Mouse (Mus musculus) liver, embryonic 14.5 days (tissue): ENCODE results near the gene Wnt2. TPM values are rescaled to one million over a fixed set of nuclear protein-coding genes. Genes with fewer than 3 reads are reported as not detected.

Experiments used
- ATAC-seq: fragments of 200-750 bp; cut with Nextera tagmentation; 2 replicates; pipeline ENCODE4 v1.8.0; 2017; ENCODE audit warnings: moderate number of reproducible peaks, mild to moderate bottlenecking, moderate library complexity; ENCODE audit not compliant: insufficient read depth
- DNase-seq, 3 experiments: peaks; one replicate each; pipeline ENCODE4 v3.0.0-alpha.2; 2012 to 2013; ENCODE audit warnings: low read depth in 3 of 3, low spot score in 3 of 3
- H3K27ac ChIP-seq: fragments of 300-500 bp; sonication (generic); 2 replicates; pipeline ENCODE4 v1.5.1; 2014; ENCODE audit warnings: moderate library complexity, mild to moderate bottlenecking, control low read depth, inconsistent platforms
- H3K27me3 ChIP-seq: fragments of 300-500 bp; sonication (generic); 2 replicates; pipeline ENCODE4 v1.6.1; 2014; ENCODE audit warnings: mild to moderate bottlenecking, low read length, moderate library complexity; ENCODE audit not compliant: control insufficient read depth, insufficient read depth
- H3K36me3 ChIP-seq: fragments of 300-500 bp; sonication (generic); replicated peaks from 2 replicates; pipeline ENCODE4 v1.6.1; 2014; ENCODE audit warnings: low read depth; ENCODE audit not compliant: control insufficient read depth, insufficient read depth
- H3K4me1 ChIP-seq, 2 experiments: fragments of 200-500 bp in 1 of 2; fragments of 300-500 bp in 1 of 2; sonication (generic) in 1 of 2; replicated peaks; 2 replicates each; pipeline ENCODE4 v1.6.1; 2012 to 2014; ENCODE audit warnings: antibody characterized with exemption in 1 of 2, inconsistent platforms in 1 of 2, low read length in 1 of 2; ENCODE audit not compliant: control insufficient read depth in 2 of 2, insufficient read depth in 2 of 2
- H3K4me2 ChIP-seq: fragments of 300-500 bp; sonication (generic); 2 replicates; pipeline ENCODE4 v1.6.1; 2014; ENCODE audit warnings: low read depth, mild to moderate bottlenecking, control low read depth, moderate library complexity
- H3K4me3 ChIP-seq, 2 experiments: fragments of 200-500 bp in 1 of 2; fragments of 300-500 bp in 1 of 2; sonication (generic) in 1 of 2; 2 replicates each; pipeline ENCODE4 v1.5.1; 2012 to 2014; ENCODE audit warnings: low read depth in 2 of 2, low read length in 2 of 2, mild to moderate bottlenecking in 2 of 2, control low read depth in 1 of 2, inconsistent platforms in 1 of 2, moderate library complexity in 1 of 2; ENCODE audit not compliant: insufficient read depth in 1 of 2
- H3K9ac ChIP-seq: fragments of 300-500 bp; sonication (generic); replicated peaks from 2 replicates; pipeline ENCODE4 v1.6.1; 2014; ENCODE audit warnings: mild to moderate bottlenecking, control low read depth, moderate library complexity
- H3K9me3 ChIP-seq: fragments of 300-500 bp; sonication (generic); 2 replicates; pipeline ENCODE4 v1.6.1; 2016; ENCODE audit warnings: low read length, mixed read lengths; ENCODE audit not compliant: control insufficient read depth
- CTCF ChIP-seq: IDR thresholded peaks from 2 replicates; pipeline ENCODE4 v1.5.1; 2016; ENCODE audit warnings: antibody characterized with exemption, low read depth, control low read depth
- EP300 ChIP-seq: IDR thresholded peaks from 2 replicates; pipeline ENCODE4 v1.6.1; 2016; ENCODE audit warnings: antibody characterized with exemption, low read depth
- WGBS: fragments of 180-500 bp; shearing (Covaris S2); extraction: QIAGEN DNeasy Blood & Tissue Kit; methylation state at CpG from one replicate; pipeline ENCODE4 v1.1.7; 2014; ENCODE audit not compliant: insufficient replicate concordance; 5-methylcytosine and 5-hydroxymethylcytosine counted together
- polyA plus RNA-seq, 2 experiments: library from polyadenylated mRNA; depleted of rRNA in 1 of 2; stranded (reverse) in 1 of 2; unstranded in 1 of 2; fragments of >200 nt; fragmentation: Nextera tagmentation in 1 of 2; extraction: Ambion mirVana in 1 of 2; gene quantifications; 2 replicates each; pipeline versions ENCODE4 v1.2.1 to v1.2.3; 2012 to 2014

The Wnt2 gene
- polyA plus RNA-seq, 2 experiments = 0.66 to 1.6 TPM

GRCm38 (mm10) chr6:17947130-17947831, 83.1 kb downstream of the Wnt2 start:
- Histone ChIP-seq H3K4me2 (no peak overlapping the region), H3K4me1 (peaks cover 0 to 8% of the 10 kb centered on the region in 2 experiments; a peak in 2 of 4 replicates), H3K27me3 (no peaks in the 10 kb centered on the region), H3K36me3 (no peaks in the 10 kb centered on the region), H3K9me3 (no peaks in the 10 kb centered on the region), H3K4me3 (no peak overlapping the region), H3K9ac (no peak overlapping the region), H3K27ac (no peak overlapping the region)
- DNase-seq (no peak), ATAC-seq (no peak)
- TF ChIP-seq EP300 (no peak), CTCF (no peak)
- WGBS = 16% methylated on average over 11 of the region's 11 CpGs

GRCm38 (mm10) chr6:17946456-17946855, 83.9 kb downstream of the Wnt2 start:
- H3K9ac ChIP-seq = no peak overlapping the region
- no peaks in the 10 kb centered on the region for H3K9me3 ChIP-seq
- H3K27me3 ChIP-seq = no peaks in the 10 kb centered on the region
- DNase-seq (no peak), ATAC-seq (no peak)
- H3K4me2 ChIP-seq = no peak overlapping the region
- H3K4me1 ChIP-seq = peaks cover 0 to 10% of the 10 kb centered on the region in 2 experiments; a peak in 2 of 4 replicates
- H3K4me3 ChIP-seq = no peak overlapping the region
- 47% methylated on average over 5 of the region's 5 CpGs for WGBS
- TF ChIP-seq EP300 = no peak
- TF ChIP-seq CTCF = no peak
- H3K36me3 ChIP-seq = no peaks in the 10 kb centered on the region
- H3K27ac ChIP-seq = no peak overlapping the region

- Histone ChIP-seq H3K27ac (no peak overlapping the region), H3K4me2 (no peak overlapping the region), H3K9ac (no peak overlapping the region), H3K4me1 (peaks cover 0 to 10% of the 10 kb centered on the region in 2 experiments; a peak in 2 of 4 replicates), H3K36me3 (no peaks in the 10 kb centered on the region), H3K9me3 (no peaks in the 10 kb centered on the region), H3K27me3 (no peaks in the 10 kb centered on the region), H3K4me3 (no peak overlapping the region)
- TF ChIP-seq EP300 = no peak
- TF ChIP-seq CTCF = no peak
- DNase-seq = no peak
- no peak for ATAC-seq
- WGBS = 63% methylated on average over 9 of the region's 9 CpGs
Measured at GRCm38 (mm10) chr6:17943877-17944617, 86.3 kb downstream of the Wnt2 start.

GRCm38 (mm10) chr6:17942344-17942743, 88.0 kb downstream of the Wnt2 start:
- no peaks in the 10 kb centered on the region for H3K9me3 ChIP-seq
- whole genome bisulfite sequencing = 35% methylated on average over 7 of the region's 7 CpGs
- H3K27me3 ChIP-seq = no peaks in the 10 kb centered on the region
- ATAC-seq = no peak
- H3K27ac ChIP-seq = no peak overlapping the region
- H3K4me3 ChIP-seq = no peak overlapping the region
- no peaks in the 10 kb centered on the region for H3K36me3 ChIP-seq
- TF ChIP-seq CTCF = no peak
- TF ChIP-seq EP300 = no peak
- H3K4me2 ChIP-seq = no peak overlapping the region
- DNase-seq = no peak
- H3K4me1 ChIP-seq = peaks cover 0 to 14% of the 10 kb centered on the region in 2 experiments; a peak in 2 of 4 replicates
- no peak overlapping the region for H3K9ac ChIP-seq

- TF ChIP-seq CTCF (no peak), EP300 (no peak)
- Histone ChIP-seq H3K27ac (no peak overlapping the region), H3K27me3 (no peaks in the 10 kb centered on the region), H3K9ac (no peak overlapping the region), H3K4me3 (no peak overlapping the region), H3K9me3 (no peaks in the 10 kb centered on the region), H3K4me1 (peaks cover 0 to 11% of the 10 kb centered on the region in 2 experiments; a peak in 2 of 4 replicates), H3K36me3 (no peaks in the 10 kb centered on the region), H3K4me2 (no peak overlapping the region)
- 52% methylated on average over 2 of the region's 2 CpGs for WGBS
- no peak for ATAC-seq
- no peak for DNase-seq
Measured at GRCm38 (mm10) chr6:17941916-17942315, 88.5 kb downstream of the Wnt2 start.

Other genes with a start within 250 kb of the Wnt2 start
- not detected in 2 replicates for gene Asz1, start 78.5 kb upstream of the Wnt2 start, polyA plus RNA-seq (2012; rRNA removed)
- gene Asz1, start 78.5 kb upstream of the Wnt2 start, polyA plus RNA-seq (2014; fragmentation: Nextera tagmentation; extraction: Ambion mirVana) = not detected in 2 replicates
- 0.02 TPM in 2 replicates for gene Cftr, start 140.1 kb upstream of the Wnt2 start, polyA plus RNA-seq (2012; rRNA removed)
- 0.01 and 0.13 TPM in 2 replicates for gene Cftr, start 140.1 kb upstream of the Wnt2 start, polyA plus RNA-seq (2014; fragmentation: Nextera tagmentation; extraction: Ambion mirVana)